Mouse (Mus musculus): ENCODE measurements at regions not wholly inside any gene's neighbourhood (a gene's known extent, or its start where the extent isn't known, plus 50 kb on each side); places are given as distances from the start of the nearest gene placed in this dataset.

DNA sequence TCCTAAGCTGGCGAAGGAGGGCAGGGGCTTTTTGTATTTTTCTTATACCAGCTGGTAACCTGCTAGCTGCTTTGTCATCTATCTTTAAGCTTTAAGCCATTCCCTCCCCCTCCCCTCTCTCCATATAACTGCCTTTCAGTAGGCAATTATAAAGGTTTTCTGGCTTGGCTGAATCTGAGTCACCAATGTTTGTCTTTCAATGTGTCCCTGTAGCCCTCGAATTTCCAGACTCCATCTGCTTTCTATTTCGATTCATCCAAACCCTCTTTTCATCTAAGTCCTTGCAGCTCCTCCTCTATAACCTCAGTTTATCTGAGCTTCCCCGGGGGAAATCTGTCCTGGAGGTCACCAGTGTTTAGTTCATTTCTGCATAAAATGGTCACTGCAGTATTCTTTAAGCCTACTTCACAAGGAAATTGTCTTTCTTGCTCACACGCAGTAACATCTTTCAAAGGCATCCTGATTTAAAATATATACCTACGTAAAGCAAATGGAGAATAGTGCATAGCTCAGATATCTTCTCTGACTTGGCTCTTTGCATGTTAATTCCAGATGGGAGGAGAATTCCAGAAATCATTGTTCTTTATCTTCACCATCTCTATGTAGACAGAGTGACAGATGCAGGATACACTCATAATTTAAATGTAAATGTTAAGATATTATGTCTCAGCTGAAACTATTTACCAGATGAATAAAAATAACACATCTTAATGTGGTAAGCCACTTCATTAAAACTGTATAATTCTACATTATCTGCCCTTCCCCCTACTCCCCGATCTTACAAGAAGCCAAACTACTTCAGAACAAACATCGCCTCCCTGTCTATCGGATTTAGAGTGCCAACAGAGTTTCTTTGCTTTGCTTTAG is 272.4 kb upstream of the Cblb start:
- Histone ChIP-seq H3K4me2 (replicated peaks; ENCODE audit: low read depth) (no peak overlapping the region), H3K4me3 (ENCODE audit: low read depth, low read length) (no peak overlapping the region), H3K27me3 (replicated peaks; ENCODE audit: control insufficient read depth, insufficient read depth, low read length) (no peaks in the 10 kb centered on the region), H3K9ac (ENCODE audit: low read depth, low read length) (no peak overlapping the region), H3K36me3 (ENCODE audit: control insufficient read depth, insufficient read depth) (no peaks in the 10 kb centered on the region), H3K27ac (ENCODE audit: low read depth, low read length) (no peak overlapping the region), H3K9me3 (ENCODE audit: control insufficient read depth) (no peaks in the 10 kb centered on the region), H3K4me1 (replicated peaks; ENCODE audit: control insufficient read depth, insufficient read depth, low read length) (no peaks in the 10 kb centered on the region)
- no peak for ATAC-seq
- WGBS: 47% methylated on average over 9 of the region's 9 CpGs
- TF ChIP-seq CTCF (IDR thresholded peaks at IDR 0.05; ENCODE audit: low read depth): no peak

DNA sequence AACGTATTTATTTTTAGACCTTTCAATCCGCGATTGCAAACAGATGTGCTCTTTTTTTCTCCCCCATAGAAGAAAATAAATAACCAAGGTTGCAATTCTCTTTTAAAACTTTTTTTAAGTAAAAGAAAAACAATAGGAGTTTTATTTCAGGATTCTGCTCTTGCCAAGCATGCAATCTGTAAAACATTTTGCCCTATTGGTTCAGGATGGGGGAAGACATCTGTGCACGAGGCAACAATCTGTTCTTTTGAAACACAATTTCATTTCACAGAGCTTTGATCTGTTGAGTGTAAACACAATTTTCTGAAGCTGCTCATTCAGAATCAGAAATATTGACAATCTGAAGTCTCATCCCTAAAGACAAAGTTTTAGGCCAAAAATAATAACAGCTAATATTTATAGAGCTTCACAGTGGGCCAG is 271.8 kb upstream of the Cblb start:
- 45% methylated on average over 4 of the region's 4 CpGs for WGBS
- H3K9ac ChIP-seq (ENCODE audit: low read depth, low read length): no peak overlapping the region

DNA sequence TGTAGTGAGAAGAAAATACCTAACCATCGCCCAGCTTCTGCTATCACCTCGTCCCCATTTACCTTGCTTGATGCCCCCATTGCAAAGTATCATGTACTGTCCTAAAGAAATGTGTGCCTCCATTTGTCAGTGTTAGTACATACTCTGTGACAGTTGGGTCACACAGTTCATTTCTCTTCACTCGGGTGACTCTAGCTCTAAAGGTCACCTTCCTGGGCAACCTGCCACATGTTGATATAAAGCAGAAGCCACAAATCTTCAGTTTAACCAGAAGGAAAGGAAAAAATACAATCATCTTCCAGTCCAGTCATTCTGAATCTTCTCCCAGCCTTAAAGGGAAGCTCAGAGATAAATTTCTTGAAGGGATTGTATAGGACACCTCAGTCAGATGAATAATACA is 263.5 kb upstream of the Cblb start:
- H3K27ac ChIP-seq (ENCODE audit: low read depth, low read length): no peak overlapping the region
- H3K4me1 ChIP-seq (replicated peaks; ENCODE audit: control insufficient read depth, insufficient read depth, low read length): no peaks in the 10 kb centered on the region
- WGBS: 68% methylated on average over 3 of the region's 3 CpGs
- no peak for TF ChIP-seq CTCF (IDR thresholded peaks at IDR 0.05; ENCODE audit: low read depth)
- H3K36me3 ChIP-seq (ENCODE audit: control insufficient read depth, insufficient read depth): no peaks in the 10 kb centered on the region
- no peak overlapping the region for H3K9ac ChIP-seq (ENCODE audit: low read depth, low read length)
- no peak overlapping the region for H3K4me2 ChIP-seq (replicated peaks; ENCODE audit: low read depth)
- no peaks in the 10 kb centered on the region for H3K27me3 ChIP-seq (replicated peaks; ENCODE audit: control insufficient read depth, insufficient read depth, low read length)
- no peak overlapping the region for H3K4me3 ChIP-seq (ENCODE audit: low read depth, low read length)
- ATAC-seq: no peak
- H3K9me3 ChIP-seq (ENCODE audit: control insufficient read depth): no peaks in the 10 kb centered on the region

More for the DNA sequence above, 271.8 kb upstream of the Cblb start:
- no peak for ATAC-seq
- H3K4me2 ChIP-seq (replicated peaks; ENCODE audit: low read depth): no peak overlapping the region
- no peak for TF ChIP-seq CTCF (IDR thresholded peaks at IDR 0.05; ENCODE audit: low read depth)
- H3K36me3 ChIP-seq (ENCODE audit: control insufficient read depth, insufficient read depth): no peaks in the 10 kb centered on the region
- no peak overlapping the region for H3K4me3 ChIP-seq (ENCODE audit: low read depth, low read length)
- no peaks in the 10 kb centered on the region for H3K9me3 ChIP-seq (ENCODE audit: control insufficient read depth)
- no peaks in the 10 kb centered on the region for H3K4me1 ChIP-seq (replicated peaks; ENCODE audit: control insufficient read depth, insufficient read depth, low read length)
- no peak overlapping the region for H3K27ac ChIP-seq (ENCODE audit: low read depth, low read length)
- H3K27me3 ChIP-seq (replicated peaks; ENCODE audit: control insufficient read depth, insufficient read depth, low read length): no peaks in the 10 kb centered on the region

DNA sequence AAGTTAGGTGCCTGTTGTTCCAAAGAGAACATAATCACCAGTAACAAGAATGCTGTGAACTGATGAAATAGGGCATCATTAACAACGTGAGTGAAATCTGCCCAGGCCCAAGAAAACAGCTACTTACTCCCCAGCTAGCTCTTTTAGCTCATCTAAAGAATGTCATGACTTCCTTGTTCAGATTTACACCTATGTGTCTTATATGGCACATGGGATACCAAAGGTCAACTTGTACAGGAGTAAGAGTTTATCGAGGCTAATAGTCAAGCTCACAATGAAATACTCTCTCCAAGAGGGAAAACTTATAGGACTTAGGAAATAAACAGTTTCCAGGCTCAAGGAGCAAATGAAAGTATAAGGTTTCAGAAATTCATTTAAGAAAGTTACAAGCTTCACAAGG is 252.1 kb upstream of the Cblb start:
- Histone ChIP-seq H3K27ac (ENCODE audit: low read depth, low read length) (no peak overlapping the region), H3K4me1 (replicated peaks; ENCODE audit: control insufficient read depth, insufficient read depth, low read length) (no peaks in the 10 kb centered on the region), H3K36me3 (ENCODE audit: control insufficient read depth, insufficient read depth) (no peaks in the 10 kb centered on the region), H3K9me3 (ENCODE audit: control insufficient read depth) (no peaks in the 10 kb centered on the region), H3K27me3 (replicated peaks; ENCODE audit: control insufficient read depth, insufficient read depth, low read length) (no peaks in the 10 kb centered on the region), H3K4me2 (replicated peaks; ENCODE audit: low read depth) (no peak overlapping the region), H3K4me3 (ENCODE audit: low read depth, low read length) (no peak overlapping the region), H3K9ac (ENCODE audit: low read depth, low read length) (no peak overlapping the region)
- no peak for TF ChIP-seq CTCF (IDR thresholded peaks at IDR 0.05; ENCODE audit: low read depth)
- peak; percentile 73 for ATAC-seq
- 45% methylated on average over 2 of the region's 2 CpGs for WGBS

DNA sequence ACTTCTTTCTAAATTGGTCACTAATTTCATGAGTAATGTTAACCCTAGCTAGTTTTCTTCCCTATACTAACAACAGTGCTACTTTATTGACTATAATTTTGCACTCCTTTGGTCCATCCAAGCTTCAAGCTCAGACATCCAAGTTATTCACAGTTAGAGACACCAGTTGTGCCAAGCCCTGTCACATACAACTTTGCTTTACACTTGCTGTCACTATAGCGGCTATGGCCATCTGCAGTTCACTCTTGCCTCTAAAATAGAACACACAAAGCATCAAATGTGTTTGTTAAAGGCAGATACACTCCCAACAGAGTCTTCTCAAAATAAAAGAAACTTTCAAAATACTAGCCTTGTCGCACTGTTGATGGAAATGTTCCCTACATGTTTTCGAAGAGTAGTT is 236.0 kb upstream of the Cblb start:
- H3K4me1 ChIP-seq (replicated peaks; ENCODE audit: control insufficient read depth, insufficient read depth, low read length): no peaks in the 10 kb centered on the region
- no peak overlapping the region for H3K4me3 ChIP-seq (ENCODE audit: low read depth, low read length)
- no peak for TF ChIP-seq CTCF (IDR thresholded peaks at IDR 0.05; ENCODE audit: low read depth)
- no peaks in the 10 kb centered on the region for H3K36me3 ChIP-seq (ENCODE audit: control insufficient read depth, insufficient read depth)
- ATAC-seq: no peak
- no peak overlapping the region for H3K27ac ChIP-seq (ENCODE audit: low read depth, low read length)
- H3K9ac ChIP-seq (ENCODE audit: low read depth, low read length): no peak overlapping the region
- H3K9me3 ChIP-seq (ENCODE audit: control insufficient read depth): no peaks in the 10 kb centered on the region
- WGBS: 93% methylated on average over 3 of the region's 3 CpGs
- H3K27me3 ChIP-seq (replicated peaks; ENCODE audit: control insufficient read depth, insufficient read depth, low read length): no peaks in the 10 kb centered on the region
- H3K4me2 ChIP-seq (replicated peaks; ENCODE audit: low read depth): no peak overlapping the region

DNA sequence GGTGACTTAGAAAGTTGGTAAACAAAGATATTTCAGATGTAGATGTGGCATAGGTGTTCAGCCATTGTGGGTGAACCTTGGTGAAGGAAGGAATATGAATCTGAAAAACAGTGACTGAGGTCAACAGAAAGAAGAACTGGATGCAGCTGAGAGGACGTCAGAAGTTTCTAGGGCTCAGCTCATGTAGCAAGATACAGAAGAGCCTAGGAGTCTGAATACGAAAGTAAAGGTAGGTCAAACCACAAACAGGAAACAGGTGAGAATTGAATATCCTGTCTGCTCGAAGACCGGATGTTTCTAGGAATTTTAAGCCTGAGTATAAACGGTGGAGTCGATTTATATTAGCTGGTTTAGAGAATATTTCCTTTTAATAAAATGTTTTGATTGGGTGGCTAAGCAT is 223.7 kb upstream of the Cblb start:
- ATAC-seq: no peak
- Histone ChIP-seq H3K4me3 (ENCODE audit: low read depth, low read length) (no peak overlapping the region), H3K9ac (ENCODE audit: low read depth, low read length) (no peak overlapping the region), H3K36me3 (ENCODE audit: control insufficient read depth, insufficient read depth) (no peaks in the 10 kb centered on the region), H3K27ac (ENCODE audit: low read depth, low read length) (no peak overlapping the region), H3K4me1 (replicated peaks; ENCODE audit: control insufficient read depth, insufficient read depth, low read length) (no peaks in the 10 kb centered on the region), H3K27me3 (replicated peaks; ENCODE audit: control insufficient read depth, insufficient read depth, low read length) (no peaks in the 10 kb centered on the region), H3K9me3 (ENCODE audit: control insufficient read depth) (no peaks in the 10 kb centered on the region), H3K4me2 (replicated peaks; ENCODE audit: low read depth) (no peak overlapping the region)
- no peak for TF ChIP-seq CTCF (IDR thresholded peaks at IDR 0.05; ENCODE audit: low read depth)
- 77% methylated on average over 6 of the region's 6 CpGs for WGBS

Measured in intestine, postnatal 0 days (tissue).